Mouse (Mus musculus) embryonic fibroblast, embryonic 13.5 days (primary cell): ENCODE results near the gene Slc26a8. TPM values are rescaled to one million over a fixed set of nuclear protein-coding genes. Genes with fewer than 3 reads are reported as not detected.
A peak's percentile ranks its signal among the peaks of the same experiment; 100 is the strongest.

Experiments used
- H3K27ac ChIP-seq: 2 replicates; pipeline ENCODE4 v1.5.1; 2012; ENCODE audit warnings: low read length, control low read depth, inconsistent platforms; ENCODE audit not compliant: insufficient read depth
- H3K4me1 ChIP-seq: 2 replicates; pipeline ENCODE4 v1.6.1; 2011; ENCODE audit warnings: low read length; ENCODE audit not compliant: control insufficient read depth, insufficient read depth
- H3K4me3 ChIP-seq: 2 replicates; pipeline ENCODE4 v1.5.1; 2011; ENCODE audit warnings: mild to moderate bottlenecking, control low read depth, low read length; ENCODE audit not compliant: insufficient read depth
- CTCF ChIP-seq: IDR thresholded peaks from 2 replicates; pipeline ENCODE4 v1.5.1; 2011; ENCODE audit warnings: mild to moderate bottlenecking, control low read depth, low read length, moderate library complexity, borderline replicate concordance; ENCODE audit not compliant: insufficient read depth
- POLR2A ChIP-seq: IDR thresholded peaks from 2 replicates; pipeline ENCODE4 v1.6.1; 2011; ENCODE audit warnings: low read depth, mild to moderate bottlenecking, control low read depth, low read length, moderate library complexity
- polyA plus RNA-seq: library from polyadenylated mRNA; stranded (reverse); fragments of >200 nt; gene quantifications from 2 replicates; pipeline ENCODE4 v1.2.4, GENCODE M21; 2011; ENCODE audit warnings: low read depth; ENCODE audit not compliant: missing spikeins, insufficient read length

The Slc26a8 gene
- polyA plus RNA-seq, 1 experiment = 1.0 TPM

GRCm38 (mm10) chr17:28692341-28692710 lies 2.3 kb upstream of the Slc26a8 start:
- Histone ChIP-seq H3K4me3 (peak overlapping the region; percentile 87), H3K27ac (peak overlapping the region; percentile 74), H3K4me1 (peaks cover 13% of the 10 kb centered on the region)
- TF ChIP-seq CTCF = no peak
- no peak for TF ChIP-seq POLR2A

DNA sequence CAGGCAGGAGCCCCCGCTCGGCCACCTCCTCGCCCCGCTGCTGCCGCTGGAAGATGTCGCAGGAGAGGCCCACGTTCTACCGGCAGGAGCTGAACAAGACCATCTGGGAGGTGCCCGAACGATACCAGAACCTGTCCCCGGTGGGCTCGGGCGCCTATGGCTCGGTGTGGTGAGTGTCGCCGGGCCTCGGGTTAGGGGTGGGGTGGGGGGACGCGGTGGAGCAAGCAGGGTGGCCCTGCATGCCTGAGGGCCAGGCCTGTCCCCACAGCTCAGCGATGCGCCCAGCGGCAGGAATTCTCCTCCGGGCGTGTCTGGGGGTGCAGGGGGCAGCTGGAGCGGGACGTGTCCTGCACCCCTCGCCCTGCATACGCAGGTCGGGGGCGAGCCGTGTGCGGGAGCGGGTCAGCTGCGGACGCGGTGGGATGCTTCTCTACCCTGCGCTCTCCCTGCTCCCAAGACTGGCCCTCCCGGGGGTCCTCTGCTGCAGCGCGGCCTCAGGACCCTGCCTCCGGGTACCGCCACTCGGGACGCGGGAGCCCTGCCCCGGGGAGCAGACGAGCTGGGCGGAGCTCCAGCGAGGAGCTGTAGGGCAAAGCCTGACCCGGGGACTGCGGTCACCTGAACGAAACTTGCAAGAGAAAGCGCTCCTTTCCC lies 1.8 kb upstream of the Slc26a8 start:
- TF ChIP-seq CTCF (no peak), POLR2A (no peak)
- peaks cover 13% of the 10 kb centered on the region for H3K4me1 ChIP-seq
- peak overlapping the region; percentile 74 for H3K27ac ChIP-seq
- peak overlapping the region; percentile 87 for H3K4me3 ChIP-seq

DNA sequence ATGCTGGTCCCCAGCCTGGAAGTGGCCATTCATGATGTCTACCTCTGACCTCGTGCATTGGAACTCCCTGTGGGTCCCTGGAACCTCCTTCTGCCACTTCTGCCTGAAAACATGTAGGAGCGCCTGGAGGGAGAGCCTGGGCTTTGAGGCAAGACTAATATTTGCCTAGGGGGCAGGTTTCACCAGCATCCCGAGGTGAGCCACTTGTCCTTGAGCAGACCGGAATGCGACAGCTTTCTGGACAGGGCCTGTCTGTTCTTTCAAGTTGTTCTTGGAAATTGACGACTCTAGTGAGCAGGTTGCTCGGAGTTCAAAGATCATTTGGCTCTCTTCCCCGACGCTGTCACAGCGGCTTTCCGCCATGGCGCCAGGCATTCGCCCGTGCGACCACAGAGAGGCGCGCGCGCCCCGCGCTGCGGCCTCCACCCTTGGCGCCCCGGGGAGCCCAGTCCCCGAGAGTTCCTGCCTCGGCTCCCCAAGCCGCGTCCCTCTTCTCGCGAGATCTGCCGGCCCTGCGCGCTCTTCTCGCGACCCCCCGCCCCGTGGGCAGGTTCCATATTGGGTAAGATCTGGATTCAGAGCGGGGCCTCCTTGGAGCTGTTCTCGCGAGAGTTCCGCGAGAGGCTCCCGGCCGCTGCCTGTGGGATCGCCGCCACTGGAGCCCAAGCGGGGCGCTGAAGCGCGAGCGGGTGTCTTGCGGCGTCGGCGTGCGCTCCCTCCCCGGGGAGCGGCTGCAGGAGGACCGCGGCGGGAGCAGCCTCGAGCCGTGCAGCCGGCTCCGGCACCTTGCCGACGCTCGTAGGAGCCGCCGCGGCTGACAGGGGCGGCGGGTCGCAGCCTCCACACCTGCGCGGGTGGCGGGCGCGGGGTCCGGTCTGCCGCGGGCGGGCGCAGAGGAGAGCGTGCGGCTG lies 998 bp upstream of the Slc26a8 start, which contains the start of gene Mapk14:
Mapk14 (plus strand) TSS at position 554 of the 911 bp plus-strand sequence.
- TF ChIP-seq CTCF (peak; percentile 57; the same call in 1 of the 2 replicates), POLR2A (peak; percentile 93)
- Histone ChIP-seq H3K4me3 (peak within 1 kb of the TSS; percentile 87), H3K4me1 (peaks cover 7% of the 10 kb centered on the region), H3K27ac (peak within 1 kb of the TSS; percentile 74)

DNA sequence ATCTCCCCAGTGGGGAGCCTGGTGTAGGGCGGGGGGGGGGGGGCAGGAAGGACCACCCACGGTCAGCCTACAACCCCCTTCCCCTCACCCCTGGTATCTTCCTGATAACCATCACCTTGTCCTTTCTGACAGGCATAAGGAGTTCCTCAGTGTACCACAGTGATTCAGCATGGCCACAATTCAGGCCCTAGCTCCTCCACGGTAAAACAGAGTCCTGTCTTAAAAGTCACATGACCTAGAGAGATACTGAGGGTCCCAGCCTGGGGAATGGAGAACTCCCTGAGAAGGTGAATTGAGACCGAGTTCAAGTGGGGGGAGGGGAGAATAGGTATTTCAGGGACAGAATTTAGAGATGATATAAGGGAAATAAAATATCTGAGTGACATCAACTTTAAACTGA lies 2.7 kb downstream of the Slc26a8 start:
- no peak for TF ChIP-seq CTCF
- H3K4me1 ChIP-seq = no peaks in the 10 kb centered on the region
- H3K4me3 ChIP-seq = no peak overlapping the region
- no peak overlapping the region for H3K27ac ChIP-seq

DNA sequence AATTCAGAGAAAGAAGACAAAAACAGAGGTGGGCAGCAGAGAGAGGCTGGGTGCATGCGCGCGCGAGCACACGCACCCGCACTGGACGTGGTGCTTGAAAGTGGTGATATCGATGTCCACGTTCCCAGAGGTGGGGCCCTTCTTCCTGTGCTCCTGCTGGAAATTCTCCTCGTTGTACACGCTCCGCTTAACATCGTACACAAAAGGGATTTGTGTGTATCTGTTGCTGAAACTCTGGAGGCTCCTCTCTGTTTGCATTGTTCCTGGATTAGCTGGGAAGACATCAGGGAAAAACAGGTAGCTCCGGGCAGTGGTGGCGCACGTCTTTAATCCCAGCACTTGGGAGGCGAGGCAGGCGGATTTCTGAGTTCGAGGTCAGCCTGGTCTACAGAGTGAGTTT lies 5.4 kb downstream of the Slc26a8 start:
- no peak overlapping the region for H3K27ac ChIP-seq
- H3K4me1 ChIP-seq = no peaks in the 10 kb centered on the region
- TF ChIP-seq CTCF = no peak
- TF ChIP-seq POLR2A = no peak
- no peak overlapping the region for H3K4me3 ChIP-seq

DNA sequence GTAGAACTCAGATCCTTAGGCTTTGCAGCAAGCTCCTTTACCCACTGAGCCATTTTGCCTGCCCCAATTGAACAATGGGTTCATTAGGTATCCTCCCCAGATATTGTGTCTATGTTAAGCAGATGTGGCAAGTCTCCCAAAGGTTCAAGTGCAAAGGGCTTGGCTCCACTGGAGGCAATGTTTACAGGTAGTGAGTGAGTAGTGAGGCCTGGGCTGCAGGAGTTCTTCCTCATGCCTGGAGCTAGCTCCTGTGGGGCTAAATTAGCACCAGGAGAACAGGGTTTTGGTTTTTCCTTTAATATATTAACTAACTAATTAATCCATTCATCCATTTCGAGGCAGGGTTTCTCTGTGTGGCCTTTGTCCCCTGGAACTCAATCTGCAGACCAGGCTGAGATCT lies 6.4 kb downstream of the Slc26a8 start:
- Histone ChIP-seq H3K27ac (no peak overlapping the region), H3K4me1 (no peaks in the 10 kb centered on the region), H3K4me3 (no peak overlapping the region)
- TF ChIP-seq POLR2A (no peak), CTCF (no peak)

GRCm38 (mm10) chr17:28682311-28683084 lies 7.5 kb downstream of the Slc26a8 start:
- Histone ChIP-seq H3K4me3 (no peak overlapping the region), H3K27ac (no peak overlapping the region), H3K4me1 (no peaks in the 10 kb centered on the region)
- TF ChIP-seq CTCF (no peak), POLR2A (no peak)

- no peak overlapping the region for H3K27ac ChIP-seq
- H3K4me1 ChIP-seq = no peaks in the 10 kb centered on the region
- H3K4me3 ChIP-seq = no peak overlapping the region
- no peak for TF ChIP-seq POLR2A
- TF ChIP-seq CTCF = no peak
Observed at GRCm38 (mm10) chr17:28659564-28659963, 30.5 kb downstream of the Slc26a8 start.

GRCm38 (mm10) chr17:28657936-28658335 lies 32.1 kb downstream of the Slc26a8 start:
- Histone ChIP-seq H3K27ac (no peak overlapping the region), H3K4me1 (no peaks in the 10 kb centered on the region), H3K4me3 (no peak overlapping the region)
- TF ChIP-seq CTCF (no peak), POLR2A (no peak)
